ENCODE assay signal across 26 mouse cellular contexts in the genomic region with DNA sequence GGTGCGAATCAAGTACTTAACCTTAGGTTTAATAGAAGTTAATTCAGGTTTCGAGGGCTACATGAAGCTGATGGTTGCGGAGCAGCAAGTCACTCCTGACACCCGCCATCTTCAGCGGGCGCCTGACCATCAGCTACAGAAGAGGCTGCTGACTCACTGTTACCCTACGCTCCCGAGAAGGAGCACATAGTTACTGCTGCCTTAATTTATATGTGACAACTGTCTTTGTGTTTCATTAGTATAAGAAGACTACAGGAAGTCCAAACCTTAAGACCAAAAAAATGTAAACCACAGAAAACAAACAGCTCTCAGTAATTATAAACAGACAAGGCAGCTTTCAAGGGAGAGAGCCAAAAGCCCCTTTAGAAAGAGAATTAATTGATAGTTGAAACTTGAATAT.
"Had no signal": no experiment of that assay in that cellular context is flagged by ENCODE, and none has a peak within 500 bp of the region (broad histone marks: within the 10 kb centered on the region; RNA-seq: fewer than 3 reads in every experiment).

No protein-coding gene starts in this region.

- H3K36me3 ChIP-seq: liver, embryonic 15.5 days had no signal

- DNase-seq: gastrocnemius, postnatal 14 days; gastrocnemius, postnatal 36 days; heart, adult 18-20 months; heart, postnatal 14 days; heart, postnatal 36 days; kidney, adult 11 months; kidney, adult 9 months; kidney, postnatal 10 days; kidney, postnatal 25 days; kidney, postnatal 4 days; liver; liver, embryonic 13.5 days had no signal

- H3K9me3 ChIP-seq: heart, embryonic 15.5 days; liver, embryonic 15.5 days had no signal

- H3K4me2 ChIP-seq: heart, embryonic 11.5 days; heart, embryonic 13.5 days; heart, embryonic 15.5 days; hindbrain, embryonic 13.5 days; hindbrain, embryonic 15.5 days; kidney, embryonic 15.5 days; limb, embryonic 12.5 days; liver, embryonic 11.5 days; liver, embryonic 13.5 days; liver, embryonic 15.5 days had no signal

- H3K4me3 ChIP-seq: heart, embryonic 13.5 days; heart, embryonic 15.5 days; hindbrain, embryonic 13.5 days; hindbrain, embryonic 15.5 days; kidney, embryonic 15.5 days; layer of hippocampus, adult 2 months; left cerebral cortex, adult 2 months; limb, embryonic 10.5 days; limb, embryonic 12.5 days; liver, embryonic 13.5 days; liver, embryonic 15.5 days had no signal

- H3K4me1 ChIP-seq: heart, embryonic 13.5 days; heart, embryonic 15.5 days; hindbrain, embryonic 13.5 days; hindbrain, embryonic 15.5 days; kidney, embryonic 15.5 days; limb, embryonic 12.5 days; liver, embryonic 13.5 days; liver, embryonic 15.5 days had no signal

- H3K27me3 ChIP-seq: heart, embryonic 13.5 days; heart, embryonic 15.5 days; hindbrain, embryonic 13.5 days; hindbrain, embryonic 15.5 days; kidney, embryonic 15.5 days; liver, embryonic 13.5 days; liver, embryonic 15.5 days had no signal

- H3K9ac ChIP-seq: heart, embryonic 13.5 days; heart, embryonic 15.5 days; hindbrain, embryonic 13.5 days; hindbrain, embryonic 15.5 days; kidney, embryonic 15.5 days; limb, embryonic 12.5 days; liver, embryonic 13.5 days; liver, embryonic 15.5 days had no signal

- H3K27ac ChIP-seq: heart, embryonic 13.5 days; heart, embryonic 15.5 days; hindbrain, embryonic 13.5 days; hindbrain, embryonic 15.5 days; hindbrain, postnatal 0 days; kidney, embryonic 15.5 days; layer of hippocampus, adult 2 months; left cerebral cortex, adult 2 months; limb, embryonic 10.5 days; limb, embryonic 12.5 days; liver, embryonic 13.5 days; liver, embryonic 15.5 days had no signal

- ATAC-seq: hindbrain, postnatal 0 days; intestine, embryonic 16.5 days had no signal
